Mouse (Mus musculus) heart, adult 2 months (tissue): Measurements from ENCODE around the gene Zc3h12d. TPM values are rescaled to one million over a fixed set of nuclear protein-coding genes. Genes with fewer than 3 reads are reported as not detected.
A peak's percentile ranks its signal among the peaks of the same experiment; 100 is the strongest.

Experiments
- DNase-seq, 2 experiments: peaks; one replicate each; pipeline ENCODE4 v3.0.0; 2021
- H3K27ac ChIP-seq: fragments of 200-600 bp; 2 replicates; pipeline ENCODE4 v1.8.1; 2022
- H3K27me3 ChIP-seq: fragments of 200-500 bp; 2 replicates; pipeline ENCODE4 v1.6.1; 2012; ENCODE audit warnings: mild to moderate bottlenecking, low read length, inconsistent platforms, mixed read lengths; ENCODE audit not compliant: control insufficient read depth, insufficient read depth
- H3K36me3 ChIP-seq: fragments of 200-500 bp; 2 replicates; pipeline ENCODE4 v1.6.1; 2012; ENCODE audit warnings: low read length, inconsistent platforms; ENCODE audit not compliant: control insufficient read depth, insufficient read depth
- H3K4me1 ChIP-seq: fragments of 200-500 bp; 2 replicates; pipeline ENCODE4 v1.6.1; 2011; ENCODE audit warnings: low read length; ENCODE audit not compliant: control insufficient read depth, insufficient read depth
- H3K4me3 ChIP-seq: fragments of 200-600 bp; 2 replicates; pipeline ENCODE4 v1.8.1; 2022
- H3K79me2 ChIP-seq: fragments of 200-500 bp; replicated peaks from 2 replicates; pipeline ENCODE4 v1.6.1; 2012; ENCODE audit warnings: mild to moderate bottlenecking, inconsistent platforms, low read length, moderate library complexity, mixed read lengths; ENCODE audit not compliant: control insufficient read depth, insufficient read depth
- H3K9ac ChIP-seq: fragments of 200-500 bp; 2 replicates; pipeline ENCODE4 v1.6.1; 2012; ENCODE audit warnings: low read depth, mild to moderate bottlenecking, control low read depth, inconsistent platforms, low read length, mixed read lengths
- CTCF ChIP-seq: fragments of 200-600 bp; IDR thresholded peaks from 2 replicates; pipeline ENCODE4 v1.8.1; 2022; ENCODE audit warnings: antibody characterized with exemption, mild to moderate bottlenecking, moderate library complexity
- EP300 ChIP-seq: fragments of 200-500 bp; IDR thresholded peaks from 2 replicates; pipeline ENCODE4 v1.6.1; 2011; ENCODE audit warnings: low read depth, low read length, control low read depth; ENCODE audit not compliant: insufficient read depth
- POLR2A ChIP-seq: fragments of 200-500 bp; IDR thresholded peaks from 2 replicates; pipeline ENCODE4 v1.6.1; 2011; ENCODE audit warnings: mild to moderate bottlenecking, low read depth, low read length, control low read depth; ENCODE audit not compliant: insufficient read depth
- whole genome bisulfite sequencing: fragments of 180-500 bp; shearing (Covaris S2); methylation state at CpG from one replicate; pipeline ENCODE4 v1.1.7; 2018; 5-methylcytosine and 5-hydroxymethylcytosine counted together
- intact Hi-C: fragments of 180-260 bp; cut with DNase I; formaldehyde crosslinking; loops from one replicate; pipeline ENCODE4 v1.15.1; 2025
- polyA plus RNA-seq: library from polyadenylated mRNA; depleted of rRNA; stranded (reverse); fragments of >200 nt; gene quantifications from 2 replicates; pipeline ENCODE4 v1.2.3, GENCODE M21; 2012
- total RNA-seq, 2 experiments: library from RNA; stranded (reverse); gene quantifications; 2 replicates each; pipeline ENCODE4 v1.2.3; 2021

Gene Zc3h12d
- total and polyA plus RNA-seq, 3 experiments, result 0.21 to 0.35 (median 0.32) TPM

DNA sequence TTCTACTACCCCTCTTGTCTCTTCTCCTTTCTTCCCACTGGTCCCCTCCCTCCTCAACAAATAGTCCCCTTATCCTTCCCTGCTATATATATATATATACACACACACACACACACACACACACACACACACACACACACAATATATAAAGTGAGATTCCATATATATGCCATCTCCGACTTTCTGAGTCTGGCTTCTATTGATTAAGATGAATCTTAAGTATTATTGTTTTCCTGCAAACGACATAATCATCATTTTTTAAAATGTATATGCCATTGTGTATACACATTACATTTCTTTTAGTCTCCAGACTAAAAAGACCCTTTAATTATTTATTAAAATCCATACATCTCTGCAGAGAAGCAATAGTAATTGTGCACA lies 8.1 kb downstream of the Zc3h12d start:
- Histone ChIP-seq H3K4me1 (peaks cover 7% of the 10 kb centered on the region), H3K36me3 (no peaks in the 10 kb centered on the region), H3K9ac (no peak overlapping the region), H3K27me3 (no peaks in the 10 kb centered on the region), H3K27ac (no peak overlapping the region), H3K79me2 (no peaks in the 10 kb centered on the region), H3K4me3 (no peak overlapping the region)
- intact Hi-C loops, result no loop called here
- TF ChIP-seq POLR2A, result no peak
- no peak for TF ChIP-seq EP300
- no peak for TF ChIP-seq CTCF
- DNase-seq, result no peak
- WGBS, result 87% methylated on average over 2 of the region's 2 CpGs

GRCm38 (mm10) chr10:7840785-7841184 lies 8.5 kb downstream of the Zc3h12d start:
- Histone ChIP-seq H3K4me3 (no peak overlapping the region), H3K27ac (no peak overlapping the region), H3K4me1 (peaks cover 7% of the 10 kb centered on the region), H3K79me2 (no peaks in the 10 kb centered on the region), H3K9ac (no peak overlapping the region), H3K27me3 (no peaks in the 10 kb centered on the region), H3K36me3 (no peaks in the 10 kb centered on the region)
- intact Hi-C loops, result no loop called here
- DNase-seq, result no peak
- WGBS, result 68% methylated on average over 3 of the region's 3 CpGs
- TF ChIP-seq CTCF (no peak), EP300 (no peak), POLR2A (no peak)

DNA sequence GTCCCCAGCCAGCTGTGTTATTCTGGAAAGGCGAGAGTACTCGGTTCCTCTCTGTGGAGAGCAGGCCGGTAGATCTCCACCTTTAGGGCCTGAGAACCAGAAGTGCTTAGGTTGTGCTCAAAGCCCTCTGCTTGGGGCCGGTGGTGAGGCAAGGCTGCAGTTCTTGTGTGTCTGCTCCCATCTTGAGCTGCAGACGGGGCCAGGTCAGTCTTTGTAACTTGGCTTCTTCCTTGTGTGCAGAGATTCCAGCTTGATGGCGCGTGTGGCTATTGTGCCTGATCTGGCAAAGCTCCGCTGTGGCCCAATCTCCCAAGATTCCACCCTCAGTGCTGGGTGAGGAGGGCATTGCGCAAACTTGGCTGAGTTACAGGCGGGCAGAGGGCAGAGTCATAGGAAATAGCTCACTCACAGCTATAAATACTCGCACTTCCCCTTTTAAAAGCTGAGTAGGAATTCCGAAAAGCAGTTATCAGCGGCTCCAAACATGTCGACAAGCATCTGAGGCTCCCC lies 9.4 kb downstream of the Zc3h12d start:
- Histone ChIP-seq H3K79me2 (no peaks in the 10 kb centered on the region), H3K27ac (peak overlapping the region; percentile 75), H3K9ac (peak overlapping the region; percentile 11; the same call in 1 of the 2 replicates), H3K27me3 (no peaks in the 10 kb centered on the region), H3K36me3 (no peaks in the 10 kb centered on the region), H3K4me1 (peaks cover 7% of the 10 kb centered on the region), H3K4me3 (no peak overlapping the region; the same call in 1 of the 2 replicates)
- intact Hi-C loops, result no loop called here
- TF ChIP-seq POLR2A (0 out of 2 replicates have a peak, but pooled peaks have one; percentile 39), EP300 (peak; percentile 80; the same call in 1 of the 2 replicates), CTCF (no peak)
- DNase-seq, result peak; percentile 80 to 90
- 2% methylated on average over 14 of the region's 14 CpGs for WGBS

DNA sequence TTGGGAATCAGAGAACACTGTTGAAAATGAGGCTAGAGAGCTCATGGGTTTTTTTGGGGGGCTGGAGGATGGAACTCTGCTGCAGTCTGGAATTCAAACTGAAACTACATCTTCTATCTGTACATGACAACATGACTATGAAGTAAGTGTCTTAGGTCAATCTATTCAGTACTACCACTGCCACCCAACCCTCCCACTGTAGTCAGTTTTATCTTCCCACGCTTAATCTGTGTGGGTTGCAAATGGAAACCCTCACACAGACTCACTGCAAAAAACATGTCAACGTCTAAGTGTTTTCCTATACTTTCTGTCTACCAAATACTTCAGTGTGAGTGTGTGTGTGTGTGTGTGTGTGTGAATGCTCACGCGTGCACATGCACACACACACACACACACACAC lies 10.9 kb downstream of the Zc3h12d start:
- H3K27me3 ChIP-seq, result no peaks in the 10 kb centered on the region
- H3K4me3 ChIP-seq, result no peak overlapping the region
- no peak overlapping the region for H3K27ac ChIP-seq
- no peak for DNase-seq
- 77% methylated on average over 4 of the region's 4 CpGs for WGBS
- no peak overlapping the region for H3K9ac ChIP-seq
- TF ChIP-seq POLR2A, result no peak
- TF ChIP-seq CTCF, result no peak
- no peak for TF ChIP-seq EP300
- H3K4me1 ChIP-seq, result peaks cover 7% of the 10 kb centered on the region
- no peaks in the 10 kb centered on the region for H3K79me2 ChIP-seq
- intact Hi-C loops, result no loop called here
- no peaks in the 10 kb centered on the region for H3K36me3 ChIP-seq

GRCm38 (mm10) chr10:7844161-7844560 lies 11.9 kb downstream of the Zc3h12d start:
- H3K9ac ChIP-seq, result no peak overlapping the region
- no peak for DNase-seq
- 87% methylated on average over 4 of the region's 4 CpGs for WGBS
- H3K27me3 ChIP-seq, result no peaks in the 10 kb centered on the region
- no peaks in the 10 kb centered on the region for H3K79me2 ChIP-seq
- no peak overlapping the region for H3K4me3 ChIP-seq
- no peaks in the 10 kb centered on the region for H3K36me3 ChIP-seq
- TF ChIP-seq POLR2A (no peak), EP300 (no peak)
- intact Hi-C loops, result no loop called here
- H3K4me1 ChIP-seq, result peaks cover 7% of the 10 kb centered on the region
- H3K27ac ChIP-seq, result no peak overlapping the region

- Histone ChIP-seq H3K4me1 (peaks cover 7% of the 10 kb centered on the region), H3K9ac (no peak overlapping the region), H3K79me2 (no peaks in the 10 kb centered on the region), H3K36me3 (no peaks in the 10 kb centered on the region), H3K27me3 (no peaks in the 10 kb centered on the region), H3K27ac (no peak overlapping the region), H3K4me3 (no peak overlapping the region)
- no peak for TF ChIP-seq CTCF
- TF ChIP-seq EP300, result no peak
- TF ChIP-seq POLR2A, result no peak
- WGBS, result 73% methylated on average over 8 of the region's 8 CpGs
- intact Hi-C loops, result no loop called here
- no peak for DNase-seq
Measured at GRCm38 (mm10) chr10:7845136-7845535, 12.9 kb downstream of the Zc3h12d start.
